Mouse (Mus musculus) C2C12 (cell line): ENCODE measurements around the gene Gal3st2b. TPM values are rescaled to one million over a fixed set of nuclear protein-coding genes. Genes with fewer than 3 reads are reported as not detected.
"Not testable (repeated sequence)": the region's sequence is repeated elsewhere in the genome, so short reads cannot be mapped to it uniquely, and the experiment has no call there.

Source experiments
- H3K27me3 ChIP-seq: one replicate; pipeline ENCODE4 v1.6.1; 2011; ENCODE audit not compliant: control insufficient read depth, insufficient read depth, insufficient read length
- H3K36me3 ChIP-seq: one replicate; pipeline ENCODE4 v1.6.1; 2011; ENCODE audit not compliant: control insufficient read depth, insufficient read depth
- H3K4me3 ChIP-seq: one replicate; pipeline ENCODE4 v1.5.1; 2011; ENCODE audit warnings: mild to moderate bottlenecking, control low read depth; ENCODE audit not compliant: poor library complexity, insufficient read depth, severe bottlenecking
- H3K79me2 ChIP-seq: one replicate; pipeline ENCODE4 v1.6.1; 2011; ENCODE audit not compliant: control insufficient read depth, insufficient read depth
- H3K79me3 ChIP-seq: one replicate; pipeline ENCODE4 v1.6.1; 2011; ENCODE audit warnings: low read depth, control low read depth
- H3ac ChIP-seq: one replicate; pipeline ENCODE3; 2011; ENCODE audit warnings: low read depth; ENCODE audit not compliant: control insufficient read depth, insufficient read length
- polyA plus RNA-seq: library from polyadenylated mRNA; unstranded; fragments of >200 nt; fragmentation: generic; extraction: Trizol; gene quantifications from one replicate; pipeline ENCODE4 v1.2.1, GENCODE M21; 2012; ENCODE audit warnings: missing spikeins

Gal3st2b gene
- polyA plus RNA-seq, 1 experiment: not detected

- H3K79me3 ChIP-seq, H3ac ChIP-seq, H3K79me2 ChIP-seq, H3K4me3 ChIP-seq, H3K36me3 ChIP-seq, H3K27me3 ChIP-seq: not testable (repeated sequence)
Observed at GRCm38 (mm10) chr1:93919321-93919720, 1.2 kb downstream of the Gal3st2b start.

- not testable (repeated sequence) for H3K27me3 ChIP-seq, H3K4me3 ChIP-seq, H3K36me3 ChIP-seq, H3K79me2 ChIP-seq, H3ac ChIP-seq, H3K79me3 ChIP-seq
Observed at GRCm38 (mm10) chr1:93922609-93923008, 4.5 kb downstream of the Gal3st2b start.

GRCm38 (mm10) chr1:93923098-93923497 lies 5.0 kb downstream of the Gal3st2b start:
- H3K4me3 ChIP-seq, H3K79me3 ChIP-seq, H3K27me3 ChIP-seq, H3K36me3 ChIP-seq, H3ac ChIP-seq, H3K79me2 ChIP-seq: not testable (repeated sequence)

GRCm38 (mm10) chr1:93935378-93935777 lies 17.3 kb downstream of the Gal3st2b start:
- not testable (repeated sequence) for H3K79me2 ChIP-seq, H3K4me3 ChIP-seq, H3K27me3 ChIP-seq, H3ac ChIP-seq, H3K36me3 ChIP-seq, H3K79me3 ChIP-seq

- H3K79me2 ChIP-seq, H3ac ChIP-seq, H3K4me3 ChIP-seq, H3K36me3 ChIP-seq, H3K27me3 ChIP-seq, H3K79me3 ChIP-seq: not testable (repeated sequence)
Observed at GRCm38 (mm10) chr1:93937807-93938206, 19.7 kb downstream of the Gal3st2b start.

GRCm38 (mm10) chr1:93938415-93938814 lies 20.3 kb downstream of the Gal3st2b start:
- not testable (repeated sequence) for H3K79me2 ChIP-seq, H3K79me3 ChIP-seq, H3K36me3 ChIP-seq, H3K4me3 ChIP-seq, H3K27me3 ChIP-seq, H3ac ChIP-seq

- H3K4me3 ChIP-seq, H3K79me2 ChIP-seq, H3K36me3 ChIP-seq, H3K79me3 ChIP-seq, H3K27me3 ChIP-seq, H3ac ChIP-seq: not testable (repeated sequence)
Observed at GRCm38 (mm10) chr1:93949087-93949486, 31.0 kb downstream of the Gal3st2b start.

GRCm38 (mm10) chr1:93966489-93966888 lies 48.4 kb downstream of the Gal3st2b start:
- not testable (repeated sequence) for H3K4me3 ChIP-seq, H3K79me2 ChIP-seq, H3K36me3 ChIP-seq, H3K79me3 ChIP-seq, H3K27me3 ChIP-seq, H3ac ChIP-seq

GRCm38 (mm10) chr1:93970380-93970779 lies 52.3 kb downstream of the Gal3st2b start:
- H3K36me3 ChIP-seq, H3ac ChIP-seq, H3K4me3 ChIP-seq, H3K27me3 ChIP-seq, H3K79me3 ChIP-seq, H3K79me2 ChIP-seq: not testable (repeated sequence)

- H3K27me3 ChIP-seq, H3K36me3 ChIP-seq, H3K4me3 ChIP-seq, H3ac ChIP-seq, H3K79me2 ChIP-seq, H3K79me3 ChIP-seq: not testable (repeated sequence)
Observed at GRCm38 (mm10) chr1:93970797-93971196, 52.7 kb downstream of the Gal3st2b start.

GRCm38 (mm10) chr1:93975764-93976163 lies 57.7 kb downstream of the Gal3st2b start:
- H3K4me3 ChIP-seq, H3ac ChIP-seq, H3K36me3 ChIP-seq, H3K79me3 ChIP-seq, H3K27me3 ChIP-seq, H3K79me2 ChIP-seq: not testable (repeated sequence)

- H3K4me3 ChIP-seq, H3K79me2 ChIP-seq, H3K27me3 ChIP-seq, H3K36me3 ChIP-seq, H3ac ChIP-seq, H3K79me3 ChIP-seq: not testable (repeated sequence)
Observed at GRCm38 (mm10) chr1:93978287-93978686, 60.2 kb downstream of the Gal3st2b start.
